Mouse (Mus musculus) CH12.LX (cell line): ENCODE measurements around the gene Klk1b22.

Experiments
- CTCF ChIP-seq, 2 experiments: IDR thresholded peaks in 1 of 2; conservative IDR thresholded peaks in 1 of 2; 2 replicates each; pipeline ENCODE4 v1.5.1; 2011 to 2012; ENCODE audit warnings: low read depth in 2 of 2, low read length in 2 of 2, improper control_type of control experiment in 1 of 2, inconsistent platforms in 1 of 2, mild to moderate bottlenecking in 1 of 2, moderate library complexity in 1 of 2
- EP300 ChIP-seq: IDR thresholded peaks from 2 replicates; pipeline ENCODE4 v1.6.1; 2011; ENCODE audit warnings: low read length, improper control_type of control experiment

DNA sequence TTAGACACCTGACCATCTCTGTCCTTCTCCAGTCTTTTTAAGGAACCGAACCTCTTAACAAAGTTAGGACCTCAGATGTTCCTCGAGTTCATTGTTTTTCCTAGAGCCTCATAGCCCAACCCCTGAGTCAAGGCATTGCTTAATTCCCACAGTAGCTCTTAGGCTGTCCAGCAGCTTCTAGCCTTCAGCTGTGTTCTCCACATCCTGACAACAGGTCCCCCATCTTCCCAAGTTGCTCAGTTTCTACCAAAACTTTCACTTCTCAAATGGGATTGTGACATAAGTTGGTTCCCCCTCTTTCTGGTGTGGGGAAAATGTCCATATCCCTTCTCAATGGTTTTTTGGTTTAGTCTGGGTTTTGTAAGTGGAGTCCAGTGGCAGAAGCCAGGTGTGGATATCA lies 40.4 kb upstream of the Klk1b22 start:
- TF ChIP-seq CTCF (conservative IDR thresholded peaks at IDR 0.05 in 1 of 2, IDR thresholded peaks at IDR 0.05 in 1 of 2; ENCODE audit: low read depth in 2 of 2, low read length in 2 of 2) = no peak
- no peak for TF ChIP-seq EP300
